Mouse (Mus musculus): ENCODE measurements around the gene Trim25.

DNA sequence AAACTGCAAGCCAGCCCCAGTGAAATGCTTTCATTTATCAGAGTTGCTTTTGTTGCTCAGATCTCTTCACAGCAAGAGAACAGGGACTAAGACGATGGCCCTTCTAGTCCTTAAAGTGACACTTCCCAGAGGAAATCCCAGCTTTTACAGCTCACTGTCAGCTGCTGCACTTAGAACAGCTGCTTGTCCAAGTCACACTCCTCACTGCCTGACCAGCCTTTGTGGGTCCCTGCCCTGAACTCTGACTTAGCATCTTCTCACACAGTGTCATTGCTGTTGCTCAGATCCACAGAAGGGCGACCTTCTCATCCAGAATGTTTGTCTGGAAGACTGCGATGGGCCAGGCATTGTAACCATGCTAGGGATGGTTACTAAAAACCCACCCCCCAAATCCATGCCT lies 26.4 kb downstream of the Trim25 start:
- TF ChIP-seq CTCF (IDR thresholded peaks at IDR 0.05; ENCODE audit: low read depth) (no peak), EP300 (IDR thresholded peaks at IDR 0.05; ENCODE audit: low read depth) (no peak)

Measured in heart, postnatal 0 days (tissue).